Mouse (Mus musculus) thymus, adult 2 months (tissue): ENCODE results near the gene Sh3bp1. TPM values are rescaled to one million over a fixed set of nuclear protein-coding genes. Genes with fewer than 3 reads are reported as not detected.

Experiments
- DNase-seq: peaks from one replicate; pipeline ENCODE4 v3.0.0; 2021
- H3K27ac ChIP-seq: fragments of 200-500 bp; 2 replicates; pipeline ENCODE4 v1.5.1; 2012; ENCODE audit warnings: low read length, control low read depth; ENCODE audit not compliant: control insufficient read depth, insufficient read depth
- H3K27me3 ChIP-seq: fragments of 200-500 bp; 2 replicates; pipeline ENCODE4 v1.6.1; 2012; ENCODE audit warnings: mild to moderate bottlenecking, low read length, moderate library complexity, mixed read lengths; ENCODE audit not compliant: control insufficient read depth, insufficient read depth
- H3K36me3 ChIP-seq: fragments of 200-500 bp; 2 replicates; pipeline ENCODE4 v1.6.1; 2012; ENCODE audit warnings: mild to moderate bottlenecking, low read length, moderate library complexity; ENCODE audit not compliant: control insufficient read depth, insufficient read depth
- H3K4me1 ChIP-seq: fragments of 200-500 bp; replicated peaks from 2 replicates; pipeline ENCODE4 v1.6.1; 2012; ENCODE audit warnings: low read length; ENCODE audit not compliant: control insufficient read depth, insufficient read depth
- H3K4me3 ChIP-seq: fragments of 200-500 bp; 2 replicates; pipeline ENCODE4 v1.5.1; 2012; ENCODE audit warnings: mild to moderate bottlenecking, low read length, control low read depth, moderate library complexity; ENCODE audit not compliant: control insufficient read depth, insufficient read depth
- CTCF ChIP-seq: fragments of 200-500 bp; IDR thresholded peaks from 2 replicates; pipeline ENCODE4 v1.5.1; 2012; ENCODE audit warnings: mild to moderate bottlenecking, control low read depth, low read length, moderate library complexity, borderline replicate concordance; ENCODE audit not compliant: control insufficient read depth, poor library complexity, insufficient read depth; ENCODE audit errors: extremely low read depth
- POLR2A ChIP-seq: fragments of 200-500 bp; IDR thresholded peaks from 2 replicates; pipeline ENCODE4 v1.6.1; 2012; ENCODE audit warnings: mild to moderate bottlenecking, low read length, control low read depth, moderate library complexity; ENCODE audit not compliant: control insufficient read depth, poor library complexity, insufficient read depth; ENCODE audit errors: extremely low read depth
- WGBS: fragments of 180-500 bp; shearing (Covaris S2); methylation state at CpG from one replicate; pipeline ENCODE4 v1.1.7; 2018; 5-methylcytosine and 5-hydroxymethylcytosine counted together
- polyA plus RNA-seq: library from polyadenylated mRNA; depleted of rRNA; stranded (reverse); fragments of >200 nt; gene quantifications from 2 replicates; pipeline ENCODE4 v1.2.3, GENCODE M21; 2012

Gene Sh3bp1
- polyA plus RNA-seq, 1 experiment, result 371 TPM

- DNase-seq, result no peak
- 96% methylated on average over 4 of the region's 4 CpGs for WGBS
- peaks cover 25% of the 10 kb centered on the region for H3K4me1 ChIP-seq
- no peak overlapping the region for H3K4me3 ChIP-seq
- H3K27me3 ChIP-seq, result no peaks in the 10 kb centered on the region
- no peaks in the 10 kb centered on the region for H3K36me3 ChIP-seq
- TF ChIP-seq POLR2A (no peak), CTCF (no peak)
- H3K27ac ChIP-seq, result no peak overlapping the region
Measured at GRCm38 (mm10) chr15:78859311-78859710, 40.3 kb upstream of the Sh3bp1 start.

GRCm38 (mm10) chr15:78859714-78860113, 39.9 kb upstream of the Sh3bp1 start:
- H3K27ac ChIP-seq, result no peak overlapping the region
- H3K4me1 ChIP-seq, result peaks cover 26% of the 10 kb centered on the region
- TF ChIP-seq POLR2A, result no peak
- no peak for TF ChIP-seq CTCF
- H3K27me3 ChIP-seq, result no peaks in the 10 kb centered on the region
- DNase-seq, result peak; percentile 28
- no peak overlapping the region for H3K4me3 ChIP-seq
- WGBS, result 48% methylated on average over 6 of the region's 6 CpGs
- no peaks in the 10 kb centered on the region for H3K36me3 ChIP-seq

GRCm38 (mm10) chr15:78862280-78862679, 37.3 kb upstream of the Sh3bp1 start:
- Histone ChIP-seq H3K4me3 (no peak overlapping the region), H3K4me1 (peaks cover 26% of the 10 kb centered on the region), H3K36me3 (no peaks in the 10 kb centered on the region), H3K27ac (no peak overlapping the region), H3K27me3 (no peaks in the 10 kb centered on the region)
- WGBS, result 69% methylated on average over 5 of the region's 5 CpGs
- TF ChIP-seq CTCF (no peak), POLR2A (no peak)
- DNase-seq, result no peak

GRCm38 (mm10) chr15:78863154-78863553, 36.4 kb upstream of the Sh3bp1 start:
- Histone ChIP-seq H3K27me3 (no peaks in the 10 kb centered on the region), H3K36me3 (no peaks in the 10 kb centered on the region), H3K4me3 (no peak overlapping the region), H3K4me1 (peaks cover 26% of the 10 kb centered on the region), H3K27ac (no peak overlapping the region)
- TF ChIP-seq POLR2A (no peak), CTCF (no peak)
- DNase-seq, result no peak
- WGBS, result 70% methylated on average over 2 of the region's 2 CpGs

- H3K4me1 ChIP-seq, result peaks cover 26% of the 10 kb centered on the region
- DNase-seq, result peak; percentile 34
- H3K36me3 ChIP-seq, result no peaks in the 10 kb centered on the region
- 46% methylated on average over 13 of the region's 13 CpGs for WGBS
- no peak overlapping the region for H3K4me3 ChIP-seq
- TF ChIP-seq POLR2A, result no peak
- H3K27me3 ChIP-seq, result no peaks in the 10 kb centered on the region
- H3K27ac ChIP-seq, result no peak overlapping the region
Measured at GRCm38 (mm10) chr15:78863852-78864253, 35.7 kb upstream of the Sh3bp1 start.

- H3K4me1 ChIP-seq, result peaks cover 10% of the 10 kb centered on the region
- 90% methylated on average over 9 of the region's 9 CpGs for WGBS
- no peaks in the 10 kb centered on the region for H3K27me3 ChIP-seq
- no peak for TF ChIP-seq CTCF
- no peak for TF ChIP-seq POLR2A
- H3K27ac ChIP-seq, result no peak overlapping the region
- no peak overlapping the region for H3K4me3 ChIP-seq
- DNase-seq, result no peak
- H3K36me3 ChIP-seq, result no peaks in the 10 kb centered on the region
Measured at GRCm38 (mm10) chr15:78868398-78868797, 31.2 kb upstream of the Sh3bp1 start.

GRCm38 (mm10) chr15:78868826-78869233, 30.7 kb upstream of the Sh3bp1 start:
- no peaks in the 10 kb centered on the region for H3K27me3 ChIP-seq
- no peak overlapping the region for H3K27ac ChIP-seq
- H3K4me3 ChIP-seq, result no peak overlapping the region
- DNase-seq, result no peak
- H3K36me3 ChIP-seq, result no peaks in the 10 kb centered on the region
- TF ChIP-seq POLR2A, result no peak
- TF ChIP-seq CTCF, result no peak
- peaks cover 6% of the 10 kb centered on the region for H3K4me1 ChIP-seq
- 94% methylated on average over 7 of the region's 7 CpGs for WGBS
